Comparison of ENCODE assay signal across 8 mouse cellular contexts in genomic region chr13:8870160-8870509, GRCm38 (mm10). TPM values are rescaled to one million over a fixed set of nuclear protein-coding genes. Genes with fewer than 3 reads are reported as not detected.
DNase-seq lines count a peak whose midpoint lies in the region; ATAC-seq and TF ChIP-seq lines count a peak whose summit lies in the region.

No protein-coding gene starts in this region.

- H3K9me3 ChIP-seq in hindbrain, embryonic 11.5 days (ENCODE audit: control insufficient read depth, low read length), result no peaks in the 10 kb centered on the region
- H3K9me3 ChIP-seq in midbrain, embryonic 12.5 days, result no peaks in the 10 kb centered on the region

- H3K79me2 ChIP-seq in liver, adult 2 months (ENCODE audit: control insufficient read depth, insufficient read depth, low read length), result peaks cover 7% of the 10 kb centered on the region; the same call in 1 of the 2 replicates

- H3K4me2 ChIP-seq in hindbrain, embryonic 11.5 days (replicated peaks; ENCODE audit: low read depth, low read length), result peak overlapping the region; percentile 71
- peak overlapping the region; percentile 78 for H3K4me2 ChIP-seq in midbrain, embryonic 12.5 days (replicated peaks)

- peak overlapping the region; percentile 79 for H3K4me3 ChIP-seq in liver, adult 2 months (ENCODE audit: insufficient read depth, low read depth, low read length)
- H3K4me3 ChIP-seq in hindbrain, embryonic 11.5 days (ENCODE audit: low read depth, low read length), result peak overlapping the region; percentile 89
- H3K4me3 ChIP-seq in midbrain, embryonic 12.5 days, result peak overlapping the region; percentile 68

- H3K4me1 ChIP-seq in liver, adult 2 months (ENCODE audit: control insufficient read depth, insufficient read depth, low read length), result peaks cover 6% of the 10 kb centered on the region; the same call in 1 of the 2 replicates
- H3K4me1 ChIP-seq in hindbrain, embryonic 11.5 days (replicated peaks; ENCODE audit: control insufficient read depth, insufficient read depth, low read length), result no peaks in the 10 kb centered on the region
- peaks cover 12% of the 10 kb centered on the region for H3K4me1 ChIP-seq in midbrain, embryonic 12.5 days

- WGBS in liver, adult 2 months, result under 1% methylated on average over 9 of the region's 9 CpGs
- 9% methylated on average over 9 of the region's 9 CpGs for WGBS in hindbrain, embryonic 11.5 days
- WGBS in midbrain, embryonic 12.5 days, result 7% methylated on average over 9 of the region's 9 CpGs

- TF ChIP-seq CTCF in liver, adult 2 months (IDR thresholded peaks at IDR 0.05; ENCODE audit: low read depth, low read length), result no peak

- no peak for TF ChIP-seq POLR2A in liver, adult 2 months (IDR thresholded peaks at IDR 0.05; ENCODE audit: extremely low read depth, insufficient read depth, low read length)

- peak; percentile 29 for DNase-seq in liver, adult 2 months (ENCODE audit: extremely low read depth, low read depth, low spot score)
- DNase-seq in liver (no peak), adipocyte (ENCODE audit: low spot score) (peak; percentile 31)
- peak; percentile 39 for DNase-seq in hindbrain, embryonic 11.5 days (ENCODE audit: low spot score)
- no peak for DNase-seq in cerebellum, postnatal 14 days
- no peak for DNase-seq in layer of hippocampus, postnatal 25 days (ENCODE audit: extremely low spot score in 1 of 2, low spot score in 1 of 2)
- no peak for DNase-seq in cerebellum, postnatal 4 days (ENCODE audit: low spot score in 2 of 2)

- ATAC-seq in hindbrain, embryonic 11.5 days (ENCODE audit: low FRiP score), result no peak
- ATAC-seq in midbrain, embryonic 12.5 days (ENCODE audit: low FRiP score, low read depth), result no peak

- H3K27ac ChIP-seq in liver, adult 2 months (replicated peaks; ENCODE audit: insufficient read depth, low read depth, low read length), result no peak overlapping the region
- H3K27ac ChIP-seq in hindbrain, embryonic 11.5 days (ENCODE audit: low read depth, low read length), result peak overlapping the region; percentile 96; the same call in 1 of the 2 replicates
- peak overlapping the region; percentile 96 for H3K27ac ChIP-seq in midbrain, embryonic 12.5 days (replicated peaks)

- H3K36me3 ChIP-seq in liver, adult 2 months (ENCODE audit: control insufficient read depth, insufficient read depth, low read length), result no peaks in the 10 kb centered on the region
- no peaks in the 10 kb centered on the region for H3K36me3 ChIP-seq in hindbrain, embryonic 11.5 days (ENCODE audit: control insufficient read depth, insufficient read depth, low read length)
- no peaks in the 10 kb centered on the region for H3K36me3 ChIP-seq in midbrain, embryonic 12.5 days

- no peaks in the 10 kb centered on the region for H3K27me3 ChIP-seq in liver, adult 2 months (ENCODE audit: control insufficient read depth, insufficient read depth, low read length)
- H3K27me3 ChIP-seq in hindbrain, embryonic 11.5 days (ENCODE audit: control insufficient read depth, insufficient read depth, low read length), result no peaks in the 10 kb centered on the region
- H3K27me3 ChIP-seq in midbrain, embryonic 12.5 days, result no peaks in the 10 kb centered on the region

- peak overlapping the region; percentile 79 for H3K9ac ChIP-seq in liver, adult 2 months (ENCODE audit: low read depth, low read length)
- peak overlapping the region; percentile 88 for H3K9ac ChIP-seq in hindbrain, embryonic 11.5 days (ENCODE audit: low read depth, low read length)
- peak overlapping the region; percentile 82 for H3K9ac ChIP-seq in midbrain, embryonic 12.5 days (replicated peaks)

RNA-seq across cellular contexts. Expression of gene Wdr37, which starts 1.6 kb away (rescaled TPM):
- 8.4 and 8.5 TPM in 2 replicates for total RNA-seq in liver, adult 2 months (2014; rRNA removed)
- 3.1 and 5.1 TPM in 2 replicates for polyA plus RNA-seq in liver, adult 2 months (2012; rRNA removed)
- polyA plus RNA-seq in hindbrain, embryonic 11.5 days (2014; fragmentation: Nextera tagmentation; extraction: Ambion mirVana), result 48.2 and 54.0 TPM in 2 replicates
- 52.7 and 55.1 TPM in 2 replicates for polyA plus RNA-seq in midbrain, embryonic 12.5 days (2016; fragmentation: Nextera tagmentation; extraction: Ambion mirVana)
- 10 to 100 TPM; 84.9 to 89.5 TPM for total RNA-seq in layer of hippocampus, postnatal 25 days (2021)

RNA-seq across cellular contexts. Expression of gene Idi1, which starts 15.2 kb away (rescaled TPM):
- total RNA-seq in liver, adult 2 months (2014; rRNA removed), result 164 and 228 TPM in 2 replicates
- 52.6 and 56.8 TPM in 2 replicates for polyA plus RNA-seq in liver, adult 2 months (2012; rRNA removed)
- 165 and 176 TPM in 2 replicates for polyA plus RNA-seq in hindbrain, embryonic 11.5 days (2014; fragmentation: Nextera tagmentation; extraction: Ambion mirVana)
- polyA plus RNA-seq in midbrain, embryonic 12.5 days (2016; fragmentation: Nextera tagmentation; extraction: Ambion mirVana), result 150 and 155 TPM in 2 replicates
- 10 to 100 TPM; 37.4 to 43.1 TPM for total RNA-seq in layer of hippocampus, postnatal 25 days (2021)

Comparison
In these comparisons a context has a peak if more than half of its experiments do, and no peak if none do; other contexts are left out.
1. DNase-seq: peak in liver, adult 2 months (single experiment), adipocyte (single experiment) and hindbrain, embryonic 11.5 days (single experiment); none in liver (single experiment), cerebellum, postnatal 14 days (0 of 2), layer of hippocampus, postnatal 25 days (0 of 2) and cerebellum, postnatal 4 days (0 of 2).
2. Peak in every context shown above with its lines, with median percentiles within 50 percentile points of each other: H3K4me3 ChIP-seq and H3K9ac ChIP-seq.